In genomic region chr14:32817258-32817657, GRCm38 (mm10) we compare ENCODE assay signal across 18 mouse cellular contexts. TPM values are rescaled to one million over a fixed set of nuclear protein-coding genes. Genes with fewer than 3 reads are reported as not detected.
DNase-seq lines count a peak whose midpoint lies in the region; ATAC-seq and TF ChIP-seq lines count a peak whose summit lies in the region.
"Had no signal": no experiment of that assay in that cellular context is flagged by ENCODE, and none has a peak within 500 bp of the region (broad histone marks: within the 10 kb centered on the region; RNA-seq: fewer than 3 reads in every experiment).

No protein-coding gene starts in this region.

- TF ChIP-seq CTCF in left cerebral cortex, adult 2 months (IDR thresholded peaks at IDR 0.05): no peak
- TF ChIP-seq CTCF in midbrain, postnatal 0 days (IDR thresholded peaks at IDR 0.05): no peak

- H3K27ac ChIP-seq in left cerebral cortex, adult 2 months: no peak overlapping the region
- no peak overlapping the region for H3K27ac ChIP-seq in midbrain, postnatal 0 days (ENCODE audit: low read depth, low read length)
- H3K27ac ChIP-seq: kidney, embryonic 15.5 days; midbrain, embryonic 15.5 days had no signal

- no peaks in the 10 kb centered on the region for H3K4me1 ChIP-seq in midbrain, postnatal 0 days (ENCODE audit: insufficient read depth, low read length)
- H3K4me1 ChIP-seq: midbrain, embryonic 15.5 days had no signal

- intact Hi-C loops in heart, postnatal 25 days (cut with DNase I): no loop called here
- intact Hi-C loops in heart, postnatal 10 days (cut with DNase I): loop anchor here (5.0 kb wide), 1 partner anchor 145 kb away; no protein-coding TSS in a partner anchor
- intact Hi-C loops in left cerebral cortex, adult 2 months (cut with DNase I): no loop called here

- H3K4me3 ChIP-seq in left cerebral cortex, adult 2 months: no peak overlapping the region
- no peak overlapping the region for H3K4me3 ChIP-seq in midbrain, postnatal 0 days (ENCODE audit: low read depth, low read length)
- H3K4me3 ChIP-seq: kidney, embryonic 15.5 days; midbrain, embryonic 15.5 days had no signal

- no peaks in the 10 kb centered on the region for H3K36me3 ChIP-seq in midbrain, postnatal 0 days (ENCODE audit: insufficient read depth, low read length)
- H3K36me3 ChIP-seq: G1E; kidney, embryonic 15.5 days; midbrain, embryonic 15.5 days had no signal

- WGBS in midbrain, postnatal 0 days: 66% methylated on average over 7 of the region's 7 CpGs

- DNase-seq in heart, adult 18-20 months: peak; percentile 53 to 60
- DNase-seq in heart, postnatal 25 days (ENCODE audit: low spot score): no peak
- peak; percentile 84 for DNase-seq in adrenal gland, postnatal 36 days
- DNase-seq in heart, postnatal 10 days: peak; percentile 62 to 78
- peak; percentile 24 for DNase-seq in skeletal muscle tissue, adult 2 months (ENCODE audit: low read depth, low spot score)
- DNase-seq in left cerebral cortex, adult 2 months (ENCODE audit: extremely low spot score in 1 of 2, low spot score in 2 of 2): no peak
- no peak for DNase-seq in midbrain, postnatal 0 days (ENCODE audit: low spot score)
- DNase-seq: cerebellum, adult 18-20 months; liver; spleen, adult 18-20 months had no signal

- H3K4me2 ChIP-seq in midbrain, postnatal 0 days (ENCODE audit: low read depth, low read length, poor library complexity, severe bottlenecking): no peak overlapping the region
- H3K4me2 ChIP-seq: kidney, embryonic 15.5 days; midbrain, embryonic 15.5 days had no signal

- no peak for ATAC-seq in midbrain, postnatal 0 days (ENCODE audit: low FRiP score)
- ATAC-seq: forebrain, embryonic 14.5 days; midbrain, embryonic 15.5 days had no signal

- H3K9me3 ChIP-seq in midbrain, postnatal 0 days (ENCODE audit: low read length): no peaks in the 10 kb centered on the region
- H3K9me3 ChIP-seq: kidney, embryonic 15.5 days; midbrain, embryonic 15.5 days had no signal

- H3K27me3 ChIP-seq in midbrain, postnatal 0 days (ENCODE audit: insufficient read depth, low read length): no peaks in the 10 kb centered on the region
- H3K27me3 ChIP-seq: kidney, embryonic 15.5 days; midbrain, embryonic 15.5 days had no signal

- no peak overlapping the region for H3K9ac ChIP-seq in midbrain, postnatal 0 days (replicated peaks; ENCODE audit: low read length, poor library complexity, severe bottlenecking)
- H3K9ac ChIP-seq: kidney, embryonic 15.5 days; midbrain, embryonic 15.5 days had no signal

RNA-seq across cellular contexts. Expression of gene Fam170b, which starts 16.5 kb away (rescaled TPM):
- total RNA-seq in heart, adult 18-20 months (2021): not detected
- total RNA-seq in heart, postnatal 25 days (2021): not detected
- total RNA-seq in adrenal gland, postnatal 36 days (2021): under 1 TPM; 0.33 to 0.36 TPM
- total RNA-seq in heart, postnatal 10 days (2021): not detected
- not detected for total RNA-seq in left cerebral cortex, adult 2 months (2021)
- total RNA-seq in midbrain, postnatal 0 days (2014; rRNA removed): not detected in 2 replicates
- polyA plus RNA-seq in midbrain, postnatal 0 days (2015; fragmentation: Nextera tagmentation; extraction: Ambion mirVana): not detected in 2 replicates
- total RNA-seq: left cerebral cortex, postnatal 14 days had no signal
- polyA plus RNA-seq: brain, embryonic 14.5 days; C2C12; forebrain, embryonic 14.5 days; G1E; midbrain, embryonic 15.5 days; neural tube, embryonic 11.5 days had no signal

RNA-seq across cellular contexts. Expression of gene Tmem273, which starts 31.5 kb away (rescaled TPM):
- total RNA-seq in heart, adult 18-20 months (2021): under 1 TPM; 0.39 to 0.50 TPM
- total RNA-seq in heart, postnatal 25 days (2021): under 1 TPM; 0.45 to 0.91 TPM
- total RNA-seq in adrenal gland, postnatal 36 days (2021): 1 to 10 TPM; 3.9 to 5.2 TPM
- total RNA-seq in heart, postnatal 10 days (2021): under 1 TPM; 0.50 to 0.99 TPM
- total RNA-seq in left cerebral cortex, adult 2 months (2021): 1 to 10 TPM in 1 of 2 experiments, under 1 TPM in 1; 0.91 to 1.3 TPM
- 0.38 and 0.71 TPM in 2 replicates for total RNA-seq in midbrain, postnatal 0 days (2014; rRNA removed)
- 0.40 and 0.60 TPM in 2 replicates for polyA plus RNA-seq in midbrain, postnatal 0 days (2015; fragmentation: Nextera tagmentation; extraction: Ambion mirVana)
- total RNA-seq: G1E had no signal
- polyA plus RNA-seq: G1E had no signal

RNA-seq across cellular contexts. Expression of gene Vstm4, which starts 39.3 kb away (rescaled TPM):
- total RNA-seq in heart, adult 18-20 months (2021): 1 to 10 TPM; 8.4 to 8.7 TPM
- 10 to 100 TPM; 10.2 to 12.4 TPM for total RNA-seq in heart, postnatal 25 days (2021)
- 10 to 100 TPM; 17.3 to 17.6 TPM for total RNA-seq in adrenal gland, postnatal 36 days (2021)
- 10 to 100 TPM; 19.5 to 24.2 TPM for total RNA-seq in heart, postnatal 10 days (2021)
- 1 to 10 TPM; 3.9 to 4.4 TPM for total RNA-seq in left cerebral cortex, adult 2 months (2021)
- 9.2 and 11.0 TPM in 2 replicates for total RNA-seq in midbrain, postnatal 0 days (2014; rRNA removed)
- 11.4 and 13.8 TPM in 2 replicates for polyA plus RNA-seq in midbrain, postnatal 0 days (2015; fragmentation: Nextera tagmentation; extraction: Ambion mirVana)
- polyA plus RNA-seq: C2C12, G1E had no signal

Comparison
In these comparisons a context has a peak if more than half of its experiments do, and no peak if none do; other contexts are left out.
1. DNase-seq: peak in heart, adult 18-20 months (2 of 2), adrenal gland, postnatal 36 days (2 of 2), heart, postnatal 10 days (2 of 2) and skeletal muscle tissue, adult 2 months (single experiment); none in heart, postnatal 25 days (single experiment), left cerebral cortex, adult 2 months (0 of 2) and midbrain, postnatal 0 days (single experiment).